Mouse (Mus musculus) 416B (cell line): ENCODE measurements around the gene Amhr2.

Experiments used
- DNase-seq: peaks from one replicate; pipeline ENCODE4 v3.0.0; 2011; ENCODE audit warnings: low read depth

Amhr2 gene

DNA sequence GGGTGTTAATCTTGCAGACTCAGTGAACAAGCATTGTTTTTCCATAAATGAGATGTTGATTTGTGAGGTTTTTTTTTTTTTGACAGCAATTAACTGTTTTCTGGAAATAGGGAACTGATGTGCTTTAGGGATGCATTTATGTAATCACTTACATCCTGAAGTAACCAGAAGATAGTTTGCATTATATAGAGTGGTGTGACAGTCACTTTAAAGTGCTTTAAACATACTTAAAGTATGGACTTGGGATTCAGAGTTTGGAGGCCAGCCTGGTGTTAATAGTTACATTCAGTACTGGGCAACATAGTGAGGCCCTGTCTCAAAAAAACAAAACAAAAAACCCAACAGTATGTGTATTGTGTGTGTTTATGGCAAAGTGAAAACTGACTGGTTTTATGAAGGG lies 26.6 kb downstream of the Amhr2 start:
- peak; percentile 31 for DNase-seq

DNA sequence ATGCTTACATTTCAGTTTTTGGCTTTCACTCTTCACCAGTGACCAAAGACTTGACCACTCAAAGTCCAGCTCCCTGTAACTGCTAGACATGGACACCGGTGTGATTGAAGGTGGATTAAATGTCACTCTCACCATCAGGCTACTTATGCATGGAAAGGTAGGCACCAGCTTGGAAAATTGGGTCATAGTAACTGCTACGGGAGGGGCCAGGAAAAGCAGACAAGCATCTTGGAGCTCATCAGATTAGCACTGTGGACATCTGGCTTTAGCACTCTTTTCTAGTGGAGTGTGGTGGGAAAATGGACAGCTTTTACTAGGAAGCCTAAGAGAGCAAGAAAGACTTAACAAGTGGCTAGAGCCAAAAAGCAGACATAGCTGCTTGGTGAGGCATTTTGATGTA lies 28.1 kb downstream of the Amhr2 start:
- DNase-seq = no peak

DNA sequence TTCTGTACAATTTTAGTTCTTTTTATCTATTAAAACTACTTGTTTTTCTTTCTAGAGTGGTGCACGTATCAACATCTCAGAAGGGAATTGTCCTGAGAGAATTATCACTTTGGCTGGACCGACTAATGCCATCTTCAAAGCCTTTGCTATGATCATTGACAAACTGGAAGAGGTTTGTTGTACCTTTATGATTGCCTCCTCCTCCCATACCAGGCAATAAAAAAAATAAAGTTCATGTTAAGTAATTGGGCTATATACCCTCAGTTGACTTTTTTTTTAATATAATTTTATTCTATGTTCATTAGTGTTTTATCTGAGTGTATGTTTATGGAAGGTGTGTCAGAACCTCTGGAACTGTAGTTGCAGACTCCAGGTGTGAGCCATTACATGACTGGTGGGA lies 29.4 kb downstream of the Amhr2 start:
- DNase-seq = no peak

DNA sequence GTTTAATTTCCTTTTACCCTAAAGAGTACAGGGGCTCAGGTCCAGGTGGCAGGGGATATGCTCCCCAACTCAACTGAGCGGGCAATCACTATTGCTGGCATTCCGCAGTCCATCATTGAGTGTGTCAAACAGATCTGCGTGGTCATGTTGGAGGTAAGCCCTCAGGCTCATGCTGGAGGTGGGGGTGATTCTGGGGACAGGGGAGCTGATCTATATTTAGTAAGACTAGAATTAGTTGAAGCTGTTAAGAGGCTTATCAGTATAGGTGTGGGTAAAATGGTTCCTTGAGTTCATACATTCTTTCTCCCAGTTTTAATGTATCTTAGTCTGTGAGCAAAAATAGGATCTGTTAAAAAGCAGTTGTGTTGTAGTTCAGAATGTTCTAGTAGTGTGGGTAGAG lies 38.0 kb downstream of the Amhr2 start:
- DNase-seq = no peak

DNA sequence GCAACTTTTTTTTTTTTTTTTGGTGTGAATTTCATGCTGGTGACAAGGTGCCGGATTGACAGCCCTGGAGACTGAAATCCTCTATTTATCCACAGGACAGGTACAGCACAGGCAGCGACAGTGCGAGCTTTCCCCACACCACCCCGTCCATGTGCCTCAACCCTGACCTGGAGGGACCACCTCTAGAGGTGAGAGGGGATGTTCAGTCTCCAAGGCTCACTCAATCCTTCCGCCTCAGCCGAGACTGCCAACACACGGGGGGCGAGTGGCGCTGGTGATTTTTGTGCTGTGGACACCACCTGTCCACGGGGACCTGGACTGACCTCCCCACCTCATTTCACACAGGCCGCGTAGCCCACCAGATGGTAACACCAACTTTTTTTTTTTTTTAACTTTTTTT lies 40.7 kb downstream of the Amhr2 start:
- no peak for DNase-seq

DNA sequence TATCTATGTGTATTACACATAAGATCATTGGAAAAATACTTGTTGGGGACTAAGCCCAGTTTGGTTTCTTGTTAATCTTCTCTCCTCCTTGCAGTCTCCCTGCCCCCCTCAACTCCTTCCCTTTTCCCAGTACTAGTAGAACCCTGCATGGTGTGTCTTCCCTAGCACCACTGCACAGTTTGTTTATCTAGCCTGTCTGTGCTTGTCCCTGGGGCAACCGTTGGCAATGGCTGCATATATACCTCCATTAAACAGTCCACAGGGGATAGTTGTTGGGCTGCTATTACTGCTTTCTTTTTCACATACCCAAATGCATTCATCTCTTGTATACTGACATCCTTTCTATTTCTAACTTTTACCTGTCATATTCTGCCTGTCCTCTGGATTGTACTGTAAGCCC lies 42.5 kb downstream of the Amhr2 start:
- no peak for DNase-seq

DNA sequence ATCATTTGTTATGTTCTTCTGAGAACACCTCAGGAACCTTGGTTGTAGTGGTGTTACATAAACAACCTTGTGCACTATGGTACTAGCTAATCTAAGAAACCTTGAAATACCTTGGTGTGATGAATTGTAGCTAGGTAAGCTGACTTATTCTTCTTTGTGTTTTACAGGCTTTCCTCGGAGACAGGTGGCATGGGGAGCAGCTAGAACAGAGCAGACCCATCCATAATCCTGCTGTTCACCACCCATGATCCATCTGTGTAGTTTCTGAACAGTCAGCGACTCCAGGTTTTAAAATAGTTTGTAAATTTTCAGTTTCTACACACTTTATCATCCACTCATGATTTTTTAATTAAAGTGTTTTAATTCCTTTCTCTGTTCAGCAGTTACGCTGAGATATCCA lies 53.2 kb downstream of the Amhr2 start:
- DNase-seq = no peak

DNA sequence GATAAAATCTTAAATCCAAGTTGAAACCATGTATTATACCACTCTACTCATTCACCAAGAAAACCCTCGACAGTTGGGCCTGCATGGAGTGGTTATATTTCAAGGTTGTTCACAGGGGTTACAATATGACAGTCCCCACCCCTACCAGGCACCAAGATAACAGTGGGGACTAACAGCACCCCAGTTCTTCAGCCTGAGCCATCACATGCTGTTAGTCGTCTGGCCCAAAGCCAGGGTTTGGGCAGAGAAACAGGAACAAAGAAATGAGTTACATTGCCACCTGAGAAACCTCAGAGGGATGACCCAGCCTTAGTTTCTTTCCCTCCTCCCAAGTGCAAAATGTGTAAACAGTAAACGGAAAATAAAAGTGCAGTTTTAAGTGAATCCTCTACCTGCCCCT lies 54.2 kb downstream of the Amhr2 start:
- DNase-seq = peak; percentile 40

DNA sequence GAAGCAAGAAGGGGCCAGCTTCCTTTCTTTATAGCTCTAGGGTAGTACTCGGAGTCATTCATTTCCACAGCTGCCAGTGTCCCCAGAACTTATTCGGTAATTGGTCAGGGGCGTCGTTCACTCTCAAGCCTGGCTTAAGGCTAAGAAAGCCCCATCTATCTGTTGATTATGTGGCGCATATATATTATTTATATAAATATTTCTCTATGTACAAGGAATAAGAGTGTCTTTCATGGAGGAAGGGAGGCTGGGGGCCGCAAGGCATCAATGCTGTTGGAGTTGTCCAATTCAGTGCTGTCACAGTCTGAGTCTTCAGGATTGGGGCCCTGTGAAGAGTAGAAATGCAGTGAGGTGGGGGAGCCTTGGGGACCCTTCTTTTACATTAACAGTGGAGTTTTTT lies 54.7 kb downstream of the Amhr2 start:
- DNase-seq = no peak

DNA sequence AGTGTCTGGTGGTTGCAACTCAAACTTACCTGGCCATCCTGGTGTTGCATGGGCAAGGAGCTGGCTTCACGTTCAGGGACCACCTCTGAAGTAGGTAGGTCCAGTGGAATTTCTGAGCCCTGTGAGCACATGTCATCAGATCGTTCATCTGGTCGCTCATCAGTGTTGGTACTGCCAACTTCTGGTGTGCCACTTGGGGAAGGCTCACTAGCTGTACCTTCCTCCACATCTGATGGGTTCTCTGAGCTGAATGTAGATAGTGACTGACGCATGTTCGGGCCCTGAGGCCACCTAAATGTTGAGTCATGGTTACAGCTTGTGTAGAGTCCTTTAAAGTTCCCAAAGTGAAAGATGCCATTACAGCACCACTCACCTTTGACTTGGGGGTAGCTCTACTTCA lies 55.3 kb downstream of the Amhr2 start:
- DNase-seq = no peak

DNA sequence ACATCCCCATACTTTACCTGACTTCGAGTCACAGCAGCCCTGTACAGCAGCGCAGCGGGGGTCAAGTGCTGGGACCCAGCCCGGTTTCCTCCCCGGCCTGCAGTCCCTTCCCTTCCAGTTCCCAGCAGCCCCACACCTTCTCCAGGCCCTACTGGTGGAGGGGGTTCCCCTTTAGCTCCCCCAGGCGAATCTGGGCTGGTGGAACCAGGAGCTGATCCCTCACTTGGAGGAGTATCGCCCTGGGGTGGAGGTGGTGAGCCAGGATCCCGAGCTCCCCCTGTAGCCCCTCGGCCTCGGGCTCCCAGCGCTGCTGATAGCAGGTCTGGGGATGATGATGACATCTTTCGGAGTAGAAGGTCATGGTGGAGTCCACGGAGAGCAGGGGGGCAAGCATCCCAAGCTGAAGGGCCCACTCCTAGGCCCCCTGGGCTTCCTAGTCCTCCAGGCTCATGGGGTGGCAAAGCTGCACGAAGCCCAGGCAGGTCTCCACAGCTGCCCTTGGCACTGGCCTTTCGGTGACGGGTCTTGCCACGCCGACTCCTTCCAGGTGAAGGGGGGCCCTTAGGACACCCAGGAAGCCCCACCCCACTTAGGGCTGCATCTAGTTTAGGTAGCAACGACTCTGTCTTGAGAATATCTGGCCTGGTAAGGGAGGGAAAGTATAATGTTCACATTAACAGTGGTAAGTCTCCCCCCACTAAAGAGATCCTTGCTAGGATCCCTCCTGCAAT lies 56.1 kb downstream of the Amhr2 start:
- no peak for DNase-seq

DNA sequence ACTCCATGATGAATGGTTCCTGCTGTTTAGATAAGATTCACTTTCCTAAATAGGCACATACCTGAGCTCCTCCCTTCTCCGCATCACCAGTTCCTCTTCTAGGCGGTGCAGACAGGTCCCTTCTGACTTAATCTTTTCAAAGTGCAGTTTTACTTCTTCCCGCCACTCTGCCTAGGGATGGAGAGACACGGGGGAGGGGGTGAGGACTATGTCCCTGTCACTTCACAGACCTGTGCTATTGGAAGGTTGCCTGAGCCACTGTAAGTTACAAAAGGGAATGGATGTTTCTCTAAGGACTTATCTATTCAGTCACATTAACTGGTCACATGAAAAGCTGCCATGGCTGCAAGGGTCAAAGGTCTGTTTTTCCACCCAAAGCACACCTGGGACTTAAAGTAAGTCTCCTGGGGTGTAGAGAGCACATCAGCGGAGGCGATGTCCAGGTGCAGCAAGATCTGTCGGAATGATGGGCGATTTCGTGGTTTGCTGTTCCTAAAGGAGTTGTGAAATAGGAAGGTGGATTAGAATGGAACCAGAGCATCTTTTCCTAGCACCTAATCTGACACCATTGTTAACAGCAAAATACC lies 57.2 kb downstream of the Amhr2 start:
- DNase-seq = no peak

GRCm38 (mm10) chr15:102503447-102503846 lies 58.3 kb downstream of the Amhr2 start, which contains the start of gene Gm10337:
TSS of gene Gm10337 (plus strand) at chr15:102503722.
- DNase-seq = no peak
